Mouse (Mus musculus) cortical plate, adult 2 months (tissue): ENCODE measurements around the gene Ino80d.

Experiments used
- CTCF ChIP-seq: fragments of 200-500 bp; IDR thresholded peaks from 2 replicates; pipeline ENCODE4 v1.5.1; 2011; ENCODE audit warnings: mild to moderate bottlenecking, control low read depth, low read length; ENCODE audit not compliant: insufficient read depth; ENCODE audit errors: extremely low read depth
- POLR2A ChIP-seq: fragments of 200-500 bp; IDR thresholded peaks from 2 replicates; pipeline ENCODE4 v1.6.1; 2011; ENCODE audit warnings: mild to moderate bottlenecking, low read length, control low read depth; ENCODE audit not compliant: insufficient read depth; ENCODE audit errors: extremely low read depth

DNA sequence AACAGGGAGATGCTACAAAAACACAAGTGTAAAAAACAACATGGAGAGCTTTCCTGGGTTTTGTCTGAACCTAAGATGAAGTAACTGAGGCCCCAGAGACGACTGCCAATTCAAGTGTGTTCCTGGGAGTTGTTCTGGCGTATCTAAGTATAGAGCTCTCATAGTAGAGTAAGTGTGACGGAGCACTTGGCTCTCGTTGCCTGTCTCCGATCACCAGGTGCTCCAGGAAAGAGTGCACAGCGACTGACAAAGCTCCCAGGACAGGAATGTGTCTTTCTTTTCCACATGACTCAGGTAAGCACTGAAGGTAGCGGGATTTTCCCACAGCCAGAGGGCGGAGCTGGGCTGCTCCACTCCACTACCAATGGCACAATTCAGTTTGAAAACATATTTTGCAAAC, 63.6 kb downstream of the Ino80d start:
- TF ChIP-seq CTCF (no peak), POLR2A (no peak)
